In genomic region chr16:56423761-56424160, GRCm38 (mm10) we compare ENCODE assay signal across 13 mouse cellular contexts. TPM values are rescaled to one million over a fixed set of nuclear protein-coding genes. Genes with fewer than 3 reads are reported as not detected.
DNase-seq lines count a peak whose midpoint lies in the region; ATAC-seq and TF ChIP-seq lines count a peak whose summit lies in the region.
"Had no signal": no experiment of that assay in that cellular context is flagged by ENCODE, and none has a peak within 500 bp of the region (broad histone marks: within the 10 kb centered on the region; RNA-seq: fewer than 3 reads in every experiment).

No protein-coding gene starts in this region.

- no peak overlapping the region for H3K27ac ChIP-seq in hindbrain, embryonic 13.5 days
- H3K27ac ChIP-seq: forebrain, embryonic 13.5 days; limb, embryonic 13.5 days; neural tube, embryonic 12.5 days had no signal

- no peak for TF ChIP-seq POLR2A in lung, adult 2 months (IDR thresholded peaks at IDR 0.05; ENCODE audit: borderline replicate concordance, extremely low read depth, low read depth, low read length)

- ATAC-seq in hindbrain, embryonic 13.5 days (ENCODE audit: low FRiP score): no peak
- ATAC-seq: forebrain, embryonic 13.5 days; hindbrain, embryonic 16.5 days had no signal

- DNase-seq in cerebellum, postnatal 14 days: peak; percentile 51 to 63
- no peak for DNase-seq in cerebellum, adult 11 months
- peak; percentile 21 for DNase-seq in lung, postnatal 36 days
- DNase-seq in lung, adult 2 months: no peak
- DNase-seq in layer of hippocampus, postnatal 14 days (ENCODE audit: low spot score in 2 of 2): peak; percentile 8 to 61
- DNase-seq in spleen, postnatal 4 days (ENCODE audit: low spot score in 2 of 2): no peak
- no peak for DNase-seq in spleen, adult 12 weeks (ENCODE audit: low spot score)
- DNase-seq: adrenal gland, postnatal 10 days had no signal

- no peaks in the 10 kb centered on the region for H3K36me3 ChIP-seq in hindbrain, embryonic 13.5 days
- H3K36me3 ChIP-seq: limb, embryonic 13.5 days; neural tube, embryonic 12.5 days had no signal

- no peak for TF ChIP-seq CTCF in lung, adult 2 months (IDR thresholded peaks at IDR 0.05; ENCODE audit: insufficient read depth, low read length)

- WGBS in lung, adult 2 months: 52% methylated on average over 3 of the region's 3 CpGs
- 81% methylated on average over 3 of the region's 3 CpGs for WGBS in hindbrain, embryonic 13.5 days

- no peak overlapping the region for H3K4me2 ChIP-seq in hindbrain, embryonic 13.5 days
- H3K4me2 ChIP-seq: forebrain, embryonic 13.5 days; limb, embryonic 13.5 days; neural tube, embryonic 12.5 days had no signal

- H3K4me3 ChIP-seq in lung, adult 2 months (replicated peaks; ENCODE audit: extremely low read depth, low read depth, low read length): no peak overlapping the region
- no peak overlapping the region for H3K4me3 ChIP-seq in hindbrain, embryonic 13.5 days
- H3K4me3 ChIP-seq: forebrain, embryonic 13.5 days; limb, embryonic 13.5 days; neural tube, embryonic 12.5 days had no signal

- H3K27me3 ChIP-seq in hindbrain, embryonic 13.5 days: no peaks in the 10 kb centered on the region
- H3K27me3 ChIP-seq: forebrain, embryonic 13.5 days; limb, embryonic 13.5 days; neural tube, embryonic 12.5 days had no signal

- H3K4me1 ChIP-seq in lung, adult 2 months (ENCODE audit: control insufficient read depth, insufficient read depth, low read length): no peaks in the 10 kb centered on the region
- H3K4me1 ChIP-seq in hindbrain, embryonic 13.5 days (replicated peaks): no peaks in the 10 kb centered on the region
- H3K4me1 ChIP-seq: forebrain, embryonic 13.5 days; neural tube, embryonic 12.5 days had no signal

- no peak overlapping the region for H3K9ac ChIP-seq in hindbrain, embryonic 13.5 days
- H3K9ac ChIP-seq: forebrain, embryonic 13.5 days; limb, embryonic 13.5 days; neural tube, embryonic 12.5 days had no signal

- no peaks in the 10 kb centered on the region for H3K9me3 ChIP-seq in hindbrain, embryonic 13.5 days
- H3K9me3 ChIP-seq: forebrain, embryonic 13.5 days; limb, embryonic 13.5 days; neural tube, embryonic 12.5 days had no signal

RNA-seq across cellular contexts. Expression of gene Abi3bp, which starts 53.9 kb away (rescaled TPM):
- 13.8 and 22.5 TPM in 2 replicates for polyA plus RNA-seq in lung, adult 2 months (2012; rRNA removed)
- total RNA-seq in layer of hippocampus, postnatal 14 days (2021): 1 to 10 TPM; 1.3 to 1.7 TPM
- 0.38 and 0.48 TPM in 2 replicates for polyA plus RNA-seq in hindbrain, embryonic 13.5 days (2015; fragmentation: Nextera tagmentation; extraction: Ambion mirVana)

Comparison
In these comparisons a context has a peak if more than half of its experiments do, and no peak if none do; other contexts are left out.
1. DNase-seq: peak in cerebellum, postnatal 14 days (2 of 2), lung, postnatal 36 days (single experiment) and layer of hippocampus, postnatal 14 days (2 of 2); none in cerebellum, adult 11 months (single experiment), lung, adult 2 months (single experiment), spleen, postnatal 4 days (0 of 2) and spleen, adult 12 weeks (single experiment).
2. RNA of gene Abi3bp, which starts 53.9 kb away (polyA plus RNA-seq): 13.8 to 22.5 TPM in lung, adult 2 months; 0.38 to 0.48 TPM in hindbrain, embryonic 13.5 days; every median in the first group is over 10 times any median in the second.